Mouse (Mus musculus): ENCODE data around the gene Arhgef17. TPM values are rescaled to one million over a fixed set of nuclear protein-coding genes. Genes with fewer than 3 reads are reported as not detected.

Gene Arhgef17
- 6.7 and 7.0 TPM in 2 replicates for polyA plus RNA-seq (2015; fragmentation: Nextera tagmentation; extraction: Ambion mirVana)

DNA sequence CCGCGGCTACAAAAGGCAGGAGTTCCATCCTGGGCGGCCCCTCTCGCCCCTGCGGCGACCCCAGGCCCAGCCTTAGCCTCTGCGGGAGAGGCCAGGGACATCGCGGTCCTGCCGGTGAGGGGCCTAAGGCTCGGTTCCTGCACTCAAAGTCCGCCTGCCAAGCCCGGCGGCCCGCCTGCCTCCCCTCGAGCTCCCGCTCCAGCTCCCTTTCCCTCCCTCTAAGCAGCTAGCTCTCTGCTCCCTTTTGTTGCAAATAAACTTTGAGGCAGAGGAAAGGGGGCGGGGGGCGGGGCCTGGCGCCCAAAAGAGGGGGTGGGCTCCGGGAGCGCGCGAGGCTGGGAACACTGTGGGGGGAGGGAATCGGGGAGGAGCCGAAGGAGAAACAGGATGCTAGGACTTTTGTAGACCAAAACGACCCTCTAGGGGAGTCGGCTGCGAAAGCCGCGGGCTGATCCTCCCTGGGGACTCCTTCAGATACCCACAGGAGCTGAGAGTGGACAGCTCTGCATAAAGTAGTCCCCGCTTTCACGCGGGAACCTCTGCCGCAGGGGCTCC, at the start of gene Arhgef17:
Arhgef17 (minus strand) TSS at position 182 of the 555 bp plus-strand sequence.
- Histone ChIP-seq H3K9ac (peak within 1 kb of the TSS; percentile 76), H3K9me3 (no peaks in the 10 kb centered on the region), H3K36me3 (no peaks in the 10 kb centered on the region), H3K27me3 (peaks cover 49% of the 10 kb centered on the region), H3K27ac (replicated peaks) (peak within 1 kb of the TSS; percentile 83), H3K4me1 (replicated peaks) (peaks cover 57% of the 10 kb centered on the region), H3K4me3 (peak within 1 kb of the TSS; percentile 54), H3K4me2 (peak within 1 kb of the TSS; percentile 77)
- WGBS: 0% methylated on average over 30 of the region's 35 CpGs
- ATAC-seq (ENCODE audit: low read depth): peak; percentile 77

DNA sequence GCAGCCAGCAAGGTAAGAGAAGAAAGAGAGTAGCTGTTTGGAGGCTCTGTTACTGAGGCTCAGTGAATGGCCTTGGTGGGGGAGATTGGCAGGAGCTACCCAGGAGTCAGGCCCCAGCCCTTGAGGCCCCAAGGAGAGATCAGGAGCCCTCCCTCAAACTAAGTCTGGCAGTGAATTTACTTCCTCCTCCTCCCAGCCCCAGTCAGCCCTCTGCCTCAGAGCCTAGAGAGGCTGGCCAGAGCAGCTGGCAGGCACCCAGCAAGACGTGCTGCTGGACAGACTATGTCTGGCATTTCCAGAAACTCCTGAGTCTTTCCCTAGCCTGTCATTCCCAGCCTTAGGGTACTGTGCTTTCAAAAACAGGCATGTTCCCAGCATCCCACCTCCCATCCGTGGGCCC, 47.3 kb upstream of the Arhgef17 start:
- Histone ChIP-seq H3K4me3 (no peak overlapping the region), H3K27ac (replicated peaks) (no peak overlapping the region), H3K36me3 (no peaks in the 10 kb centered on the region), H3K4me2 (no peak overlapping the region), H3K4me1 (replicated peaks) (peaks cover 14% of the 10 kb centered on the region), H3K27me3 (peaks cover 19% of the 10 kb centered on the region), H3K9me3 (no peaks in the 10 kb centered on the region), H3K9ac (no peak overlapping the region)
- 53% methylated on average over 2 of the region's 2 CpGs for WGBS
- no peak for ATAC-seq (ENCODE audit: low read depth)

GRCm38 (mm10) chr7:100978171-100978570, 46.3 kb upstream of the Arhgef17 start:
- H3K27me3 ChIP-seq: peaks cover 29% of the 10 kb centered on the region
- no peak overlapping the region for H3K4me3 ChIP-seq
- 84% methylated on average over 5 of the region's 5 CpGs for WGBS
- peaks cover 18% of the 10 kb centered on the region for H3K4me1 ChIP-seq (replicated peaks)
- no peaks in the 10 kb centered on the region for H3K9me3 ChIP-seq
- ATAC-seq (ENCODE audit: low read depth): no peak
- H3K9ac ChIP-seq: no peak overlapping the region
- H3K27ac ChIP-seq (replicated peaks): no peak overlapping the region
- no peaks in the 10 kb centered on the region for H3K36me3 ChIP-seq
- H3K4me2 ChIP-seq: no peak overlapping the region

GRCm38 (mm10) chr7:100974135-100974903, 42.4 kb upstream of the Arhgef17 start, which contains the start of gene P2ry6:
TSS of gene P2ry6 (minus strand) at chr7:100974649.
- peaks cover 18% of the 10 kb centered on the region for H3K4me1 ChIP-seq (replicated peaks)
- peaks cover 41% of the 10 kb centered on the region for H3K27me3 ChIP-seq
- WGBS: 3% methylated on average over 36 of the region's 36 CpGs
- H3K9ac ChIP-seq: peak within 1 kb of the TSS; percentile 62
- peak within 1 kb of the TSS; percentile 55 for H3K4me2 ChIP-seq
- no peak within 1 kb of the TSS for H3K27ac ChIP-seq (replicated peaks)
- H3K4me3 ChIP-seq: peak within 1 kb of the TSS; percentile 34
- ATAC-seq (ENCODE audit: low read depth): peak; percentile 57
- no peaks in the 10 kb centered on the region for H3K9me3 ChIP-seq
- no peaks in the 10 kb centered on the region for H3K36me3 ChIP-seq

DNA sequence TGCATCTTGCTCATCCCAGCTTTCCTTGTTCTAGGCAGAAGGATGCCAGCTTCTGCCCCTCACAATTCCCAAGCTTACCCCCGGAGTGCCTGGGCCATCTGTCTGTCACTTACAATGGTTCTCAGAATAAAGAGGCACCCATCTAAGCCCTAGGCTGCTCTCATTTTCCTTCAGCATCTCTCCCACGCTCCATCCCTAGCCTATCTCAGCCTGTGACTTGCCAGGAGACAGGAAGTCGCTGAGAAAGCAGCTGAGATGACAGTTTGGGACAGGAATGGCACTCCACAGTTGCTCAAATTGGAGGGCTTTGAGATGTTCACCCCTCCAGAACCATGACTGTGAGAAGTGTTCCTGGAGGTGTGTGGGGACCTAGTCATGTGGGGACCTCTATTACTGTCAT, 41.0 kb upstream of the Arhgef17 start:
- no peak overlapping the region for H3K4me2 ChIP-seq
- no peak overlapping the region for H3K27ac ChIP-seq (replicated peaks)
- H3K4me1 ChIP-seq (replicated peaks): peaks cover 14% of the 10 kb centered on the region
- no peaks in the 10 kb centered on the region for H3K9me3 ChIP-seq
- no peak overlapping the region for H3K9ac ChIP-seq
- no peaks in the 10 kb centered on the region for H3K36me3 ChIP-seq
- H3K4me3 ChIP-seq: no peak overlapping the region
- H3K27me3 ChIP-seq: peaks cover 41% of the 10 kb centered on the region
- ATAC-seq (ENCODE audit: low read depth): no peak
- 37% methylated on average over 3 of the region's 3 CpGs for WGBS

GRCm38 (mm10) chr7:100968874-100969659, 37.2 kb upstream of the Arhgef17 start:
- no peak for ATAC-seq (ENCODE audit: low read depth)

GRCm38 (mm10) chr7:100968376-100968775, 36.5 kb upstream of the Arhgef17 start:
- 80% methylated on average over 6 of the region's 6 CpGs for WGBS
- no peak for ATAC-seq (ENCODE audit: low read depth)
- Histone ChIP-seq H3K27ac (replicated peaks) (no peak overlapping the region), H3K27me3 (peaks cover 14% of the 10 kb centered on the region), H3K36me3 (no peaks in the 10 kb centered on the region), H3K4me1 (replicated peaks) (no peaks in the 10 kb centered on the region), H3K9ac (no peak overlapping the region), H3K4me2 (no peak overlapping the region), H3K4me3 (no peak overlapping the region), H3K9me3 (no peaks in the 10 kb centered on the region)

More at GRCm38 (mm10) chr7:100968874-100969659, 37.2 kb upstream of the Arhgef17 start:
- no peak overlapping the region for H3K4me2 ChIP-seq
- H3K4me3 ChIP-seq: no peak overlapping the region
- H3K4me1 ChIP-seq (replicated peaks): peaks cover 3% of the 10 kb centered on the region
- no peak overlapping the region for H3K27ac ChIP-seq (replicated peaks)
- H3K9me3 ChIP-seq: no peaks in the 10 kb centered on the region
- H3K27me3 ChIP-seq: peaks cover 21% of the 10 kb centered on the region
- no peaks in the 10 kb centered on the region for H3K36me3 ChIP-seq
- H3K9ac ChIP-seq: no peak overlapping the region
- WGBS: 82% methylated on average over 10 of the region's 10 CpGs

DNA sequence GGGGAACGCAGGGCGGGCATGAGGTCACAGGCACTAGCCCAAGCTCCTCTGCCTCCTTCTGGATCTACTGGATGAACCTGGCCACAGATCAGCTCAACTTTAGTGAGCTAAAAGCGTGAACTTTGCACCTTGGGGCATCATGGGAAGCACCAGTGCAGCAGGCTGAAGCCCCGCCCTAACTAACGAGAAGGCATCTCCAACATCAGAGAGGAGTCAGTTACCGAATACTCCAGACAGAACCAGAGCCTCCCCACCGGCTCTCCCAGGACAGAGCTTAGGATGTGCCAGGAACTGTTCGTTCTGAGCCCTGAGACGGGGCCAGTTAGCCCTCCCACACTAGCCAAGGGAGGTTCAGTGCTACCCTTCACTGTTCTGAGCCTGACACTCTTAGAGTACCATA, 35.9 kb upstream of the Arhgef17 start:
- H3K9me3 ChIP-seq: no peaks in the 10 kb centered on the region
- peaks cover 9% of the 10 kb centered on the region for H3K27me3 ChIP-seq
- 85% methylated on average over 9 of the region's 9 CpGs for WGBS
- ATAC-seq (ENCODE audit: low read depth): no peak
- H3K9ac ChIP-seq: no peak overlapping the region
- H3K27ac ChIP-seq (replicated peaks): no peak overlapping the region
- no peak overlapping the region for H3K4me2 ChIP-seq
- H3K36me3 ChIP-seq: no peaks in the 10 kb centered on the region
- no peaks in the 10 kb centered on the region for H3K4me1 ChIP-seq (replicated peaks)
- no peak overlapping the region for H3K4me3 ChIP-seq

DNA sequence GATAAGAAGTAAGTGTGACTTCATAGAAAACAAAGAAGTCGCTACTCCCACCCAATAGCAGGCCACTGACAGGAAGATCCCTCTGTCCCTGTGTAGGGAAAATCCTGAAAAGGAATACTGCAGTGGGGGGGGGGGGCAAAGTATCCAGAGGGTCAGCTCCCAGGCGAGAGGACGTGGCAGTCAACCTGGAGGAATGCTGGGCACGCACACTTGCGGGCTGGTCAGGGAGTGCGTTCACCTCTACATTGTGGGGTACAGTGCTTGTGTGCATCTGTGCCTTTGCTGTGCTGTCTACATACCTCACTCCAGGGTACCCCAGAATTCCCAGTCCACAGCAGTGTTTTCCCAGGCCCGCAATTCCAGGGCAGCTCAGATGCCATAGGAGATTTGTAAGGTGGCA, 34.1 kb upstream of the Arhgef17 start:
- Histone ChIP-seq H3K27me3 (no peaks in the 10 kb centered on the region; the same call in 1 of the 2 replicates), H3K36me3 (no peaks in the 10 kb centered on the region), H3K4me2 (no peak overlapping the region), H3K27ac (replicated peaks) (no peak overlapping the region), H3K4me3 (no peak overlapping the region), H3K9ac (no peak overlapping the region), H3K4me1 (replicated peaks) (no peaks in the 10 kb centered on the region), H3K9me3 (no peaks in the 10 kb centered on the region)
- 0 out of 2 replicates have a peak, but pooled peaks have one; percentile 48 for ATAC-seq (ENCODE audit: low read depth)
- WGBS: 89% methylated on average over 7 of the region's 7 CpGs

DNA sequence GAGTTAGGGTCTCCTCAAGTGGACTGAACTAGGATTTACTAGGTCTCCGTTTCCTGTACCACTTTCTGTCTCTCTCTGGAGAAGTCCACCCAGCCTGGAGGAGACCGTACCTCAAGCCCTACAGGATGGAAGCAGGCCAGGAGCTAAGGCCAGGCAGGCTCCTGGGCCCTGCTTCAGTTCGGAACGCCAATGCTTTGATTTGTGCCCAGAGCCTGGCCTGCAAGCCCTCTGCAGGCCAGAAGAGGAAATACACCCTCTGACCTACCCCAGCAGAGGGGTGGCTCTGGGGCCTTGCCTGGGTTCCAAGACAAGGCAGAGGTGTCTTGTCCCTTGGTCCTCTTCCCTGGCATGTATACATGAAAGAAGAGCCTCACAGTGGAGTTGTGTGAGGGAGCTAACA, 33.2 kb upstream of the Arhgef17 start:
- Histone ChIP-seq H3K27me3 (no peaks in the 10 kb centered on the region), H3K4me1 (replicated peaks) (no peaks in the 10 kb centered on the region), H3K4me2 (no peak overlapping the region), H3K36me3 (no peaks in the 10 kb centered on the region), H3K27ac (replicated peaks) (no peak overlapping the region), H3K4me3 (no peak overlapping the region), H3K9me3 (no peaks in the 10 kb centered on the region), H3K9ac (no peak overlapping the region)
- WGBS: 23% methylated on average over 4 of the region's 4 CpGs
- ATAC-seq (ENCODE audit: low read depth): 0 out of 2 replicates have a peak, but pooled peaks have one; percentile 15

- H3K36me3 ChIP-seq: no peaks in the 10 kb centered on the region
- H3K9me3 ChIP-seq: no peaks in the 10 kb centered on the region
- H3K4me1 ChIP-seq (replicated peaks): no peaks in the 10 kb centered on the region
- H3K27ac ChIP-seq (replicated peaks): no peak overlapping the region
- H3K9ac ChIP-seq: no peak overlapping the region
- no peak for ATAC-seq (ENCODE audit: low read depth)
- H3K27me3 ChIP-seq: no peaks in the 10 kb centered on the region
- 79% methylated on average over 6 of the region's 6 CpGs for WGBS
- H3K4me2 ChIP-seq: no peak overlapping the region
- H3K4me3 ChIP-seq: no peak overlapping the region
Observed at GRCm38 (mm10) chr7:100964242-100964641, 32.3 kb upstream of the Arhgef17 start.

DNA sequence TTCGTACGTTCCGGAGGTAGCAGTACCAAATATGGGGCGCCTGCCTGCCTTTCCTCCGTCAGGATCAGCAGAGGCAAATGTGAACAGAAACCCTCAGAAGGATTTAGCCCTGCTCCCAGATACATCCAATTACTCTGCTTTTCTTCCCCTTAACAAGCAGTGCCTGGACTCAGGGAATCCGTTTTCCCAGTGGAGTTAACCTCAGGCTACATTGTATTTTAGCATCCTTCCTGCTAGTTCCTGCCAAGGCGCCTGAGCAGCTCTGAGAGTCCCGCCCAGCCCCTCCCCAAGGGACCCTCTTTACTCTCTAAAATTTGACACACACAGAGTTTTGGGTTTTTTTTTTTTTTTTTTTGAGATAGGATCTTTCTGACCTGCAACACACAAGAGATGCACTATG, 31.5 kb upstream of the Arhgef17 start:
- no peak for ATAC-seq (ENCODE audit: low read depth)
- Histone ChIP-seq H3K9ac (no peak overlapping the region), H3K27me3 (no peaks in the 10 kb centered on the region), H3K9me3 (no peaks in the 10 kb centered on the region), H3K36me3 (no peaks in the 10 kb centered on the region), H3K4me3 (no peak overlapping the region), H3K4me2 (no peak overlapping the region), H3K27ac (replicated peaks) (no peak overlapping the region), H3K4me1 (replicated peaks) (no peaks in the 10 kb centered on the region)
- WGBS: 79% methylated on average over 8 of the region's 8 CpGs
